35 mouse cellular contexts compared by ENCODE assay signal in the genomic region with DNA sequence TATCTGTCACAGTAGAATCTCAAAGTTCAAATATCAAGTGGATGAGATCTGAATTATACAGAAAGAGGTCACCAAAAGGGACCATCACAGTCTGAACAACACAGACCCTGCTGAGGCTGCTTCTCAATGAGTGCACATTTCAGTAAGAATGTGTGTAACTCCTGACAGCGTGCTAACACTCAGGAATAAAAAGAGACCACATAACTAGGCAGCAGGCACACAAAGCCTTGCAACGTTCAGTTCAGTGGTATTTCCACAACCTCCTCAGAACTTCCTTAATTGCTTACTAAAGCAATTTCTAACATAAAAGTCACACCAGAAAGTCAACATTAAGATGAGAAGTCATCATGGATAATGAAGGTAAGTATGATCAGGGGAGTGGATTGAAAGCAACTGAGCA.
"Had no signal": no experiment of that assay in that cellular context is flagged by ENCODE, and none has a peak within 500 bp of the region (broad histone marks: within the 10 kb centered on the region; RNA-seq: fewer than 3 reads in every experiment).

No protein-coding gene starts in this region.

- ATAC-seq: hindbrain, embryonic 16.5 days; hindbrain, postnatal 0 days; inflammation-experienced regulatory T-cells, adult 6 months; intestine, embryonic 15.5 days; intestine, embryonic 16.5 days; intestine, postnatal 0 days had no signal

- H3K9me3 ChIP-seq: heart, embryonic 10.5 days; heart, embryonic 13.5 days; heart, embryonic 15.5 days; hindbrain, embryonic 10.5 days; hindbrain, embryonic 12.5 days; hindbrain, embryonic 13.5 days; hindbrain, embryonic 15.5 days; intestine, embryonic 15.5 days; kidney, embryonic 15.5 days had no signal

- H3K9ac ChIP-seq: heart, embryonic 12.5 days; heart, embryonic 13.5 days; heart, embryonic 15.5 days; hindbrain, embryonic 12.5 days; hindbrain, embryonic 13.5 days; hindbrain, embryonic 14.5 days; hindbrain, embryonic 15.5 days; intestine, embryonic 15.5 days; kidney, embryonic 15.5 days had no signal

- H3K36me3 ChIP-seq: heart, embryonic 10.5 days; hindbrain, embryonic 10.5 days; hindbrain, embryonic 12.5 days; hindbrain, embryonic 13.5 days; hindbrain, embryonic 15.5 days; intestine, embryonic 15.5 days; kidney, embryonic 15.5 days had no signal

- H3K27me3 ChIP-seq: heart, embryonic 12.5 days; heart, embryonic 13.5 days; heart, embryonic 15.5 days; hindbrain, embryonic 12.5 days; hindbrain, embryonic 13.5 days; hindbrain, embryonic 15.5 days; intestine, embryonic 15.5 days; kidney, embryonic 15.5 days had no signal

- H3K27ac ChIP-seq: heart, embryonic 10.5 days; heart, embryonic 13.5 days; heart, embryonic 15.5 days; hindbrain, embryonic 10.5 days; hindbrain, embryonic 12.5 days; hindbrain, embryonic 13.5 days; hindbrain, embryonic 14.5 days; hindbrain, embryonic 15.5 days; hindbrain, postnatal 0 days; intestine, embryonic 15.5 days; kidney, embryonic 15.5 days; kidney, postnatal 0 days; layer of hippocampus, adult 2 months had no signal

- DNase-seq: heart, postnatal 10 days; heart, postnatal 14 days; heart, postnatal 36 days; heart, postnatal 4 days; kidney, adult 11 months; kidney, adult 18-20 months; kidney, adult 2 months; kidney, adult 8-10 months; kidney, adult 9 months; kidney, postnatal 10 days; kidney, postnatal 14 days; kidney, postnatal 25 days; kidney, postnatal 36 days; kidney, postnatal 4 days; layer of hippocampus, adult 9-11 months; layer of hippocampus, postnatal 36 days had no signal

- H3K4me2 ChIP-seq: heart, embryonic 11.5 days; heart, embryonic 12.5 days; heart, embryonic 13.5 days; heart, embryonic 15.5 days; hindbrain, embryonic 12.5 days; hindbrain, embryonic 13.5 days; hindbrain, embryonic 14.5 days; hindbrain, embryonic 15.5 days; intestine, embryonic 15.5 days; kidney, embryonic 15.5 days had no signal

- H3K4me3 ChIP-seq: heart, embryonic 10.5 days; heart, embryonic 12.5 days; heart, embryonic 13.5 days; heart, embryonic 15.5 days; hindbrain, embryonic 10.5 days; hindbrain, embryonic 12.5 days; hindbrain, embryonic 13.5 days; hindbrain, embryonic 15.5 days; intestine, embryonic 15.5 days; kidney, embryonic 15.5 days; layer of hippocampus, adult 2 months had no signal

- H3K4me1 ChIP-seq: heart, embryonic 10.5 days; heart, embryonic 15.5 days; intestine, embryonic 15.5 days; kidney, embryonic 15.5 days had no signal
